Mouse (Mus musculus): ENCODE results near the gene Olfr472. TPM values are rescaled to one million over a fixed set of nuclear protein-coding genes. Genes with fewer than 3 reads are reported as not detected.
"Not testable (repeated sequence)": the region's sequence is repeated elsewhere in the genome, so short reads cannot be mapped to it uniquely, and the experiment has no call there.

Olfr472 gene
- total RNA-seq (2014; rRNA removed) (not detected in 2 replicates), polyA plus RNA-seq (2015; fragmentation: Nextera tagmentation; extraction: Ambion mirVana) (not detected in 2 replicates)

DNA sequence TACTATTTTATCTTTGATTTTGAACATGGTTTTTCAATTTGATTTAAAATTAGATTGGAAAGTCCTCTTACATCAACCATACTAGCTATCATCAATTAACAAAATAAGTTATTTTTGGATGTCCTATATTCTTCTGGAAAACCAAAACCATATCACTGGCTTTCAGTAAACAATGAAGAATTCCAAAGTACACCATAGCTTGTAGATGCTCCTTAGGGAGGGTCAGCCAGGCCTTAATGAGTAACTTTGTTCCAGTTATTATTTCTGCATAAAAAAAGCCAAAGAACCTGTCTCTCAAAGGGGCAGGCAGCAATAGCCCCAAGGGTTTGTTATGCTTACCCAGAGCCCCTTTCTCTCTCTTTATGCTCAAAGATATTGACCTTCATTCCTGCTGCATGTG lies at the start of gene Olfr472:
Gene Olfr472 (plus strand): TSS at position 301 of the 400 bp plus-strand sequence.
- no peak for TF ChIP-seq CTCF (IDR thresholded peaks at IDR 0.05; ENCODE audit: low read depth)
- H3K9me3 ChIP-seq (ENCODE audit: low read length): no peaks in the 10 kb centered on the region
- DNase-seq: no peak

GRCm38 (mm10) chr7:107930146-107930545 lies 32.4 kb downstream of the Olfr472 start, which contains the start of gene Olfr473:
Gene Olfr473 (plus strand): TSS chr7:107930446.
- no peaks in the 10 kb centered on the region for H3K9me3 ChIP-seq (ENCODE audit: low read length)
- no peaks in the 10 kb centered on the region for H3K36me3 ChIP-seq (ENCODE audit: insufficient read depth)
- no peak within 1 kb of the TSS for H3K4me2 ChIP-seq (ENCODE audit: low read depth)
- ATAC-seq: no peak
- H3K4me1 ChIP-seq (ENCODE audit: insufficient read depth): no peaks in the 10 kb centered on the region
- DNase-seq: no peak
- 97% methylated on average over 1 of the region's 1 CpGs for WGBS
- H3K9ac ChIP-seq: no peak within 1 kb of the TSS
- H3K27me3 ChIP-seq (ENCODE audit: insufficient read depth, low read length): no peaks in the 10 kb centered on the region
- TF ChIP-seq CTCF (IDR thresholded peaks at IDR 0.05; ENCODE audit: low read depth): no peak
- no peak within 1 kb of the TSS for H3K27ac ChIP-seq (ENCODE audit: low read depth, low read length)
- no peak within 1 kb of the TSS for H3K4me3 ChIP-seq (ENCODE audit: low read depth, low read length)

More for the DNA sequence above, at the start of gene Olfr472:
- Histone ChIP-seq H3K27ac (ENCODE audit: low read depth, low read length) (no peak within 1 kb of the TSS), H3K36me3 (ENCODE audit: insufficient read depth) (no peaks in the 10 kb centered on the region), H3K4me2 (ENCODE audit: low read depth) (no peak within 1 kb of the TSS), H3K27me3 (ENCODE audit: insufficient read depth, low read length) (no peaks in the 10 kb centered on the region), H3K9ac (no peak within 1 kb of the TSS), H3K4me3 (ENCODE audit: low read depth, low read length) (no peak within 1 kb of the TSS), H3K4me1 (ENCODE audit: insufficient read depth) (no peaks in the 10 kb centered on the region)
- no peak for ATAC-seq

DNA sequence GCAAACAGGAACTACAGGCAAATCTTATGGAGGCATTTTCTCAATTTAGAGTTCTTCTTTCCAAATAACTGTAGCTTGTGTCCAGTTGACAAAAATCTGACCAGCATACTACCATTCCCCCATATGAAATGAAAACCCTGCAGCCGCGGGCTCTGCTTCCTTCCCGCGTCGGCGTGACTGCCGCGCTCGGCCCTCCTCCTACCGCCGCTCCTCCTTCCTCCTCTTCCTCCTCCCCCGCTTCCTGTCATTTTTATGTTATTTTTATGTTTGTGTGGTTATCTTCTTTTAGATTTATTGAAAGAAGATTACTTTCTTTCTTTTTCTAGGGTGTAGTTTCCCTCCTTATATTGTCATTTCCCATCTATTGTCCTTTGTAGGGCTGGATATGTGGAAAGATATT lies 54.8 kb downstream of the Olfr472 start:
- 98% methylated on average over 12 of the region's 12 CpGs for WGBS
- DNase-seq; H3K36me3 ChIP-seq (ENCODE audit: insufficient read depth); H3K4me3 ChIP-seq (ENCODE audit: low read depth, low read length); ATAC-seq; H3K27ac ChIP-seq (ENCODE audit: low read depth, low read length); H3K4me2 ChIP-seq (ENCODE audit: low read depth); H3K9me3 ChIP-seq (ENCODE audit: low read length); H3K9ac ChIP-seq; H3K27me3 ChIP-seq (ENCODE audit: insufficient read depth, low read length); H3K4me1 ChIP-seq (ENCODE audit: insufficient read depth): not testable (repeated sequence)

GRCm38 (mm10) chr7:107954343-107954742 lies 56.6 kb downstream of the Olfr472 start, which contains the start of gene Olfr474:
Gene Olfr474 (plus strand): TSS chr7:107954643.
- no peak within 1 kb of the TSS for H3K4me2 ChIP-seq (ENCODE audit: low read depth)
- ATAC-seq (no peak), DNase-seq (no peak)
- H3K9me3 ChIP-seq (ENCODE audit: low read length): no peaks in the 10 kb centered on the region
- H3K4me3 ChIP-seq (ENCODE audit: low read depth, low read length): no peak within 1 kb of the TSS
- H3K4me1 ChIP-seq (ENCODE audit: insufficient read depth): no peaks in the 10 kb centered on the region
- 75% methylated on average over 1 of the region's 1 CpGs for WGBS
- no peaks in the 10 kb centered on the region for H3K27me3 ChIP-seq (ENCODE audit: insufficient read depth, low read length)
- no peak for TF ChIP-seq CTCF (IDR thresholded peaks at IDR 0.05; ENCODE audit: low read depth)
- H3K36me3 ChIP-seq (ENCODE audit: insufficient read depth): no peaks in the 10 kb centered on the region
- no peak within 1 kb of the TSS for H3K9ac ChIP-seq
- no peak within 1 kb of the TSS for H3K27ac ChIP-seq (ENCODE audit: low read depth, low read length)

Other genes with a start within 250 kb of the Olfr472 start
- 0.15 TPM in 1 of 2 replicates, not detected in the other for gene Cyb5r2, start 139.9 kb upstream of the Olfr472 start, total RNA-seq (2014; rRNA removed)
- gene Cyb5r2, start 139.9 kb upstream of the Olfr472 start, polyA plus RNA-seq (2015; fragmentation: Nextera tagmentation; extraction: Ambion mirVana): 0.18 TPM in 1 of 2 replicates, not detected in the other
- gene Ovch2, start 96.7 kb upstream of the Olfr472 start, total RNA-seq (2014; rRNA removed): not detected in 2 replicates
- not detected in 2 replicates for gene Ovch2, start 96.7 kb upstream of the Olfr472 start, polyA plus RNA-seq (2015; fragmentation: Nextera tagmentation; extraction: Ambion mirVana)
- not detected in 2 replicates for gene Olfr467, start 85.6 kb upstream of the Olfr472 start, total RNA-seq (2014; rRNA removed)
- gene Olfr467, start 85.6 kb upstream of the Olfr472 start, polyA plus RNA-seq (2015; fragmentation: Nextera tagmentation; extraction: Ambion mirVana): not detected in 2 replicates
- not detected in 2 replicates for gene Olfr469, start 72.4 kb upstream of the Olfr472 start, total RNA-seq (2014; rRNA removed)
- gene Olfr469, start 72.4 kb upstream of the Olfr472 start, polyA plus RNA-seq (2015; fragmentation: Nextera tagmentation; extraction: Ambion mirVana): not detected in 2 replicates
- gene Olfr470, start 50.4 kb upstream of the Olfr472 start, total RNA-seq (2014; rRNA removed): not detected in 2 replicates
- gene Olfr470, start 50.4 kb upstream of the Olfr472 start, polyA plus RNA-seq (2015; fragmentation: Nextera tagmentation; extraction: Ambion mirVana): not detected in 2 replicates
- gene Olfr473, start 32.5 kb downstream of the Olfr472 start, total RNA-seq (2014; rRNA removed): not detected in 2 replicates
- not detected in 2 replicates for gene Olfr473, start 32.5 kb downstream of the Olfr472 start, polyA plus RNA-seq (2015; fragmentation: Nextera tagmentation; extraction: Ambion mirVana)
- gene Olfr474, start 56.7 kb downstream of the Olfr472 start, total RNA-seq (2014; rRNA removed): not detected in 2 replicates
- gene Olfr474, start 56.7 kb downstream of the Olfr472 start, polyA plus RNA-seq (2015; fragmentation: Nextera tagmentation; extraction: Ambion mirVana): not detected in 2 replicates
- gene Olfr476, start 66.9 kb downstream of the Olfr472 start, total RNA-seq (2014; rRNA removed): not detected in 2 replicates
- gene Olfr476, start 66.9 kb downstream of the Olfr472 start, polyA plus RNA-seq (2015; fragmentation: Nextera tagmentation; extraction: Ambion mirVana): not detected in 2 replicates
- gene Olfr477, start 88.8 kb downstream of the Olfr472 start, total RNA-seq (2014; rRNA removed): not detected in 2 replicates
- gene Olfr477, start 88.8 kb downstream of the Olfr472 start, polyA plus RNA-seq (2015; fragmentation: Nextera tagmentation; extraction: Ambion mirVana): not detected in 2 replicates
- gene Olfr478, start 136.1 kb downstream of the Olfr472 start, total RNA-seq (2014; rRNA removed): not detected in 2 replicates
- not detected in 2 replicates for gene Olfr478, start 136.1 kb downstream of the Olfr472 start, polyA plus RNA-seq (2015; fragmentation: Nextera tagmentation; extraction: Ambion mirVana)
- gene Olfr479, start 152.8 kb downstream of the Olfr472 start, total RNA-seq (2014; rRNA removed): not detected in 2 replicates
- not detected in 2 replicates for gene Olfr479, start 152.8 kb downstream of the Olfr472 start, polyA plus RNA-seq (2015; fragmentation: Nextera tagmentation; extraction: Ambion mirVana)
- gene Olfr480, start 169.4 kb downstream of the Olfr472 start, total RNA-seq (2014; rRNA removed): not detected in 2 replicates
- not detected in 2 replicates for gene Olfr480, start 169.4 kb downstream of the Olfr472 start, polyA plus RNA-seq (2015; fragmentation: Nextera tagmentation; extraction: Ambion mirVana)
- not detected in 2 replicates for gene Olfr481, start 182.0 kb downstream of the Olfr472 start, total RNA-seq (2014; rRNA removed)
- gene Olfr481, start 182.0 kb downstream of the Olfr472 start, polyA plus RNA-seq (2015; fragmentation: Nextera tagmentation; extraction: Ambion mirVana): not detected in 2 replicates
- not detected in 2 replicates for gene Olfr482, start 199.7 kb downstream of the Olfr472 start, total RNA-seq (2014; rRNA removed)
- 0.08 TPM in 1 of 2 replicates, not detected in the other for gene Olfr482, start 199.7 kb downstream of the Olfr472 start, polyA plus RNA-seq (2015; fragmentation: Nextera tagmentation; extraction: Ambion mirVana)
- not detected in 2 replicates for gene Olfr483, start 202.9 kb downstream of the Olfr472 start, total RNA-seq (2014; rRNA removed)
- gene Olfr483, start 202.9 kb downstream of the Olfr472 start, polyA plus RNA-seq (2015; fragmentation: Nextera tagmentation; extraction: Ambion mirVana): not detected in 2 replicates
- gene Olfr484, start 229.5 kb downstream of the Olfr472 start, total RNA-seq (2014; rRNA removed): not detected in 2 replicates
- not detected in 2 replicates for gene Olfr484, start 229.5 kb downstream of the Olfr472 start, polyA plus RNA-seq (2015; fragmentation: Nextera tagmentation; extraction: Ambion mirVana)